ENCODE assay signal across 20 mouse cellular contexts in genomic region chr2:52372480-52372879, GRCm38 (mm10). TPM values are rescaled to one million over a fixed set of nuclear protein-coding genes. Genes with fewer than 3 reads are reported as not detected.
DNase-seq lines count a peak whose midpoint lies in the region; ATAC-seq and TF ChIP-seq lines count a peak whose summit lies in the region.
"Had no signal": no experiment of that assay in that cellular context is flagged by ENCODE, and none has a peak within 500 bp of the region (broad histone marks: within the 10 kb centered on the region; RNA-seq: fewer than 3 reads in every experiment).

No protein-coding gene starts in this region.

- H3K4me3 ChIP-seq in lung, postnatal 0 days (ENCODE audit: low read depth, low read length): no peak overlapping the region
- no peak overlapping the region for H3K4me3 ChIP-seq in limb, embryonic 10.5 days
- H3K4me3 ChIP-seq: embryonic facial prominence, embryonic 13.5 days; heart, embryonic 13.5 days; intestine, embryonic 15.5 days; limb, embryonic 13.5 days had no signal

- no peak overlapping the region for H3K9ac ChIP-seq in lung, postnatal 0 days (replicated peaks; ENCODE audit: low read depth)
- H3K9ac ChIP-seq: embryonic facial prominence, embryonic 13.5 days; heart, embryonic 13.5 days; hindbrain, embryonic 14.5 days; intestine, embryonic 15.5 days; limb, embryonic 13.5 days had no signal

- H3K36me3 ChIP-seq in lung, postnatal 0 days (ENCODE audit: insufficient read depth, low read length): no peaks in the 10 kb centered on the region
- H3K36me3 ChIP-seq in limb, embryonic 10.5 days: no peaks in the 10 kb centered on the region
- H3K36me3 ChIP-seq: embryonic facial prominence, embryonic 13.5 days; heart, embryonic 13.5 days; intestine, embryonic 15.5 days; limb, embryonic 13.5 days had no signal

- peak; percentile 92 for ATAC-seq in lung, postnatal 0 days
- ATAC-seq: forebrain, embryonic 16.5 days; intestine, embryonic 15.5 days had no signal

- H3K9me3 ChIP-seq in lung, postnatal 0 days (ENCODE audit: low read length): no peaks in the 10 kb centered on the region
- H3K9me3 ChIP-seq in limb, embryonic 10.5 days (replicated peaks): no peaks in the 10 kb centered on the region
- H3K9me3 ChIP-seq: embryonic facial prominence, embryonic 13.5 days; heart, embryonic 13.5 days; intestine, embryonic 15.5 days; limb, embryonic 13.5 days had no signal

- no peaks in the 10 kb centered on the region for H3K27me3 ChIP-seq in lung, postnatal 0 days (replicated peaks; ENCODE audit: insufficient read depth, low read length)
- no peaks in the 10 kb centered on the region for H3K27me3 ChIP-seq in limb, embryonic 10.5 days (ENCODE audit: low read depth, poor library complexity, severe bottlenecking)
- H3K27me3 ChIP-seq: embryonic facial prominence, embryonic 13.5 days; heart, embryonic 13.5 days; intestine, embryonic 15.5 days; limb, embryonic 13.5 days had no signal

- H3K27ac ChIP-seq in lung, postnatal 0 days (ENCODE audit: low read length): no peak overlapping the region
- no peak overlapping the region for H3K27ac ChIP-seq in limb, embryonic 10.5 days
- H3K27ac ChIP-seq: embryonic facial prominence, embryonic 13.5 days; heart, embryonic 13.5 days; hindbrain, embryonic 14.5 days; intestine, embryonic 15.5 days; limb, embryonic 13.5 days; stomach, postnatal 0 days had no signal

- H3K4me1 ChIP-seq in lung, postnatal 0 days (ENCODE audit: insufficient read depth, low read depth, low read length): peaks cover 8% of the 10 kb centered on the region; the same call in 1 of the 2 replicates
- peaks cover 4% of the 10 kb centered on the region; the same call in 1 of the 2 replicates for H3K4me1 ChIP-seq in limb, embryonic 10.5 days
- H3K4me1 ChIP-seq: embryonic facial prominence, embryonic 13.5 days; intestine, embryonic 15.5 days; limb, embryonic 13.5 days had no signal

- TF ChIP-seq CTCF in lung, postnatal 0 days (IDR thresholded peaks at IDR 0.05): no peak

- peak; percentile 11 for DNase-seq in adrenal gland, postnatal 10 days
- DNase-seq in adrenal gland, postnatal 4 days (ENCODE audit: low spot score in 2 of 2): no peak
- peak; percentile 7 to 9 for DNase-seq in kidney, postnatal 36 days
- no peak for DNase-seq in kidney, adult 11 months
- peak; percentile 14 for DNase-seq in adrenal gland, postnatal 14 days
- peak; percentile 89 for DNase-seq in lung, postnatal 0 days (ENCODE audit: low spot score)
- no peak for DNase-seq in right cerebral cortex, postnatal 10 days (ENCODE audit: low spot score in 2 of 2)
- no peak for DNase-seq in limb, embryonic 10.5 days (ENCODE audit: low spot score)
- DNase-seq: cerebellum, adult 11 months; cerebellum, postnatal 10 days; heart, postnatal 36 days; retina, postnatal 1 day; thymus, postnatal 14 days had no signal

- no peak overlapping the region for H3K4me2 ChIP-seq in lung, postnatal 0 days (replicated peaks; ENCODE audit: low read depth, low read length)
- H3K4me2 ChIP-seq: embryonic facial prominence, embryonic 13.5 days; heart, embryonic 13.5 days; hindbrain, embryonic 14.5 days; intestine, embryonic 15.5 days; limb, embryonic 13.5 days had no signal

- 35% methylated on average over 6 of the region's 6 CpGs for WGBS in lung, postnatal 0 days
- WGBS in limb, embryonic 10.5 days: 71% methylated on average over 6 of the region's 6 CpGs

- peak; percentile 90 for TF ChIP-seq EP300 in lung, postnatal 0 days (IDR thresholded peaks at IDR 0.05)

RNA-seq across cellular contexts. Expression of gene Neb, which starts 5.8 kb away (rescaled TPM):
- 100 to 1,000 TPM in 1 of 2 experiments, 10 to 100 TPM in 1; 56.2 to 237 TPM for total RNA-seq in adrenal gland, postnatal 10 days (2021)
- 10 to 100 TPM; 23.2 to 73.6 TPM for total RNA-seq in adrenal gland, postnatal 4 days (2021)
- total RNA-seq in adrenal gland, postnatal 14 days (2021): 1.2 and 1.4 TPM in 2 replicates
- polyA plus RNA-seq in lung, postnatal 0 days (2015; fragmentation: Nextera tagmentation; extraction: Ambion mirVana): 1.8 and 2.3 TPM in 2 replicates
- 0.49 and 1.8 TPM in 2 replicates for polyA plus RNA-seq in limb, embryonic 10.5 days (2016; fragmentation: Nextera tagmentation; extraction: Ambion mirVana)

RNA-seq across cellular contexts. Expression of gene Arl5a, which starts 52.2 kb away (rescaled TPM):
- total RNA-seq in adrenal gland, postnatal 10 days (2021): 10 to 100 TPM; 44.6 to 46.8 TPM
- 10 to 100 TPM; 46.1 to 50.9 TPM for total RNA-seq in adrenal gland, postnatal 4 days (2021)
- total RNA-seq in adrenal gland, postnatal 14 days (2021): 48.4 and 49.6 TPM in 2 replicates
- polyA plus RNA-seq in lung, postnatal 0 days (2015; fragmentation: Nextera tagmentation; extraction: Ambion mirVana): 22.0 and 23.4 TPM in 2 replicates
- polyA plus RNA-seq in limb, embryonic 10.5 days (2016; fragmentation: Nextera tagmentation; extraction: Ambion mirVana): 48.4 and 60.2 TPM in 2 replicates

Comparison
In these comparisons a context has a peak if more than half of its experiments do, and no peak if none do; other contexts are left out.
1. DNase-seq: peak in adrenal gland, postnatal 10 days (single experiment), kidney, postnatal 36 days (2 of 2), adrenal gland, postnatal 14 days (single experiment) and lung, postnatal 0 days (single experiment); none in adrenal gland, postnatal 4 days (0 of 2), kidney, adult 11 months (single experiment), right cerebral cortex, postnatal 10 days (0 of 2) and limb, embryonic 10.5 days (single experiment).